Mouse (Mus musculus): Measurements from ENCODE around the gene Olfr1116. TPM values are rescaled to one million over a fixed set of nuclear protein-coding genes. Genes with fewer than 3 reads are reported as not detected.
"Not testable (repeated sequence)": the region's sequence is repeated elsewhere in the genome, so short reads cannot be mapped to it uniquely, and the experiment has no call there.

Olfr1116 gene
- not detected in 2 replicates for polyA plus RNA-seq (2015; fragmentation: Nextera tagmentation; extraction: Ambion mirVana)

DNA sequence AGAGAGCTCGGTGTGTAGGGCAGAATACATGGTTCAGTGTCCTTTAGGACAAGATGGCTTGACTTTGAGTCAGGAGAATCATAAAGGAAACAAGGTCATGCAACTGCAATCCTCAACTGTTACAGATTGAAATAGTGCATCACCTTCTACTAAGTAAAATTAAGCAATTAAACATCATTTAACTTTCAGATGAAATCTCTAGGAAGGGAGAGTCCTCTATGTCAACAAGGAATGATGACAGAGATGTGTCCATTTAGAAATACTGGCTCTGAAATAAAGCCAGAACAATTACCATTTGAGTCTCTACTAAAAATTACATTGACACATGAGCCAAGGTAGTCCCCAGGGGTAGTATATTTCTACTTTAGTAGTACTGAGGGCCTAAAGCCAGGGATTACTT, at the start of gene Olfr1116:
TSS of gene Olfr1116 (plus strand) at position 301 of the 400 bp plus-strand sequence.
- H3K4me1 ChIP-seq (ENCODE audit: insufficient read depth, low read depth, low read length) = no peaks in the 10 kb centered on the region
- DNase-seq (ENCODE audit: low spot score) (no peak), ATAC-seq (no peak)
- no peaks in the 10 kb centered on the region for H3K27me3 ChIP-seq (replicated peaks; ENCODE audit: insufficient read depth, low read length)
- no peaks in the 10 kb centered on the region for H3K36me3 ChIP-seq (ENCODE audit: insufficient read depth, low read length)
- H3K4me2 ChIP-seq (replicated peaks; ENCODE audit: low read depth, low read length) = no peak within 1 kb of the TSS
- 0 out of 2 replicates have a peak, but pooled peaks cover 3% of the 10 kb centered on the region for H3K9me3 ChIP-seq (ENCODE audit: low read length)
- H3K27ac ChIP-seq (ENCODE audit: low read length) = no peak within 1 kb of the TSS
- WGBS = 71% methylated on average over 1 of the region's 1 CpGs
- TF ChIP-seq CTCF (IDR thresholded peaks at IDR 0.05) (no peak), EP300 (IDR thresholded peaks at IDR 0.05) (no peak)
- H3K4me3 ChIP-seq (ENCODE audit: low read depth, low read length) = no peak within 1 kb of the TSS
- no peak within 1 kb of the TSS for H3K9ac ChIP-seq (replicated peaks; ENCODE audit: low read depth)

DNA sequence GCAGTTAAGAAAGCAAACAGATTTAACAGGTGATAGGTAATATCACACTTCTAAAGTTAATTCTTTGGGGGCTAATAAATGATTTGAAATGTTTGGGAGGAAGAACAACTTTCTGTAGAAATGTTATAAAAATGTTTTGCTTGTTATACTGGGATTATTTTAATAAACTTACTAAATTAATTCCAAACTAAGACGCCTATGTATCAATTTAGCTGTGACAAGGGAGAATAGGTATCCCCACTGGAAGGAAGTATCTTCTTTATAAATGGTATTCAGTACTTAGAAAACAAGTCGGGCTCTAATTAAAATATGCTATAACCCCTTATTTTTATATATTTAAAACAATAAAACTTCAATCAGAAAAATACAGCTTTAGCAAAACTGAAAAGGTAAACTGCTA, 19.6 kb upstream of the Olfr1116 start, which contains the start of gene Olfr1115:
TSS of gene Olfr1115 (plus strand) at position 301 of the 400 bp plus-strand sequence.
- no peak for ATAC-seq
- H3K4me3 ChIP-seq (ENCODE audit: low read depth, low read length) = no peak within 1 kb of the TSS
- no peak within 1 kb of the TSS for H3K27ac ChIP-seq (ENCODE audit: low read length)

GRCm38 (mm10) chr2:87293977-87294376, 26.6 kb downstream of the Olfr1116 start:
- H3K27me3 ChIP-seq (replicated peaks; ENCODE audit: insufficient read depth, low read length); H3K27ac ChIP-seq (ENCODE audit: low read length); H3K4me2 ChIP-seq (replicated peaks; ENCODE audit: low read depth, low read length); ATAC-seq; H3K9ac ChIP-seq (replicated peaks; ENCODE audit: low read depth); DNase-seq (ENCODE audit: low spot score); H3K4me1 ChIP-seq (ENCODE audit: insufficient read depth, low read depth, low read length); H3K36me3 ChIP-seq (ENCODE audit: insufficient read depth, low read length); H3K4me3 ChIP-seq (ENCODE audit: low read depth, low read length); H3K9me3 ChIP-seq (ENCODE audit: low read length): not testable (repeated sequence)

More for the DNA sequence above, 19.6 kb upstream of the Olfr1116 start, which contains the start of gene Olfr1115:
- Histone ChIP-seq H3K36me3 (ENCODE audit: insufficient read depth, low read length) (no peaks in the 10 kb centered on the region), H3K9me3 (ENCODE audit: low read length) (no peaks in the 10 kb centered on the region), H3K9ac (replicated peaks; ENCODE audit: low read depth) (no peak within 1 kb of the TSS), H3K4me2 (replicated peaks; ENCODE audit: low read depth, low read length) (no peak within 1 kb of the TSS), H3K27me3 (replicated peaks; ENCODE audit: insufficient read depth, low read length) (no peaks in the 10 kb centered on the region), H3K4me1 (ENCODE audit: insufficient read depth, low read depth, low read length) (no peaks in the 10 kb centered on the region)
- TF ChIP-seq EP300 (IDR thresholded peaks at IDR 0.05) = no peak
- TF ChIP-seq CTCF (IDR thresholded peaks at IDR 0.05) = no peak
- 68% methylated on average over 2 of the region's 2 CpGs for WGBS
- DNase-seq (ENCODE audit: low spot score) = no peak

- ATAC-seq = no peak
- Histone ChIP-seq H3K27me3 (replicated peaks; ENCODE audit: insufficient read depth, low read length) (no peaks in the 10 kb centered on the region), H3K36me3 (ENCODE audit: insufficient read depth, low read length) (no peaks in the 10 kb centered on the region)
Measured at GRCm38 (mm10) chr2:87307281-87307680, 39.9 kb downstream of the Olfr1116 start, which contains the start of gene Olfr1118. TSS of gene Olfr1118 (plus strand) at chr2:87307581.

More at GRCm38 (mm10) chr2:87307281-87307680, 39.9 kb downstream of the Olfr1116 start, which contains the start of gene Olfr1118:
- Histone ChIP-seq H3K9ac (replicated peaks; ENCODE audit: low read depth) (no peak within 1 kb of the TSS), H3K4me1 (ENCODE audit: insufficient read depth, low read depth, low read length) (no peaks in the 10 kb centered on the region), H3K4me3 (ENCODE audit: low read depth, low read length) (no peak within 1 kb of the TSS), H3K4me2 (replicated peaks; ENCODE audit: low read depth, low read length) (no peak within 1 kb of the TSS), H3K9me3 (ENCODE audit: low read length) (no peaks in the 10 kb centered on the region), H3K27ac (ENCODE audit: low read length) (no peak within 1 kb of the TSS)
- DNase-seq (ENCODE audit: low spot score) = no peak
- 51% methylated on average over 1 of the region's 1 CpGs for WGBS
- no peak for TF ChIP-seq EP300 (IDR thresholded peaks at IDR 0.05)
- no peak for TF ChIP-seq CTCF (IDR thresholded peaks at IDR 0.05)

Small RNA genes within 50 kb of the gene (microRNA-seq; reads per million reads assigned to microRNA genes)
- not detected for gene Gm27438

Other genes with a start within 250 kb of the Olfr1116 start
- gene Olfr1104, start 240.5 kb upstream of the Olfr1116 start, polyA plus RNA-seq (2015; fragmentation: Nextera tagmentation; extraction: Ambion mirVana) = not detected in 2 replicates
- gene Olfr1105, start 231.0 kb upstream of the Olfr1116 start, polyA plus RNA-seq (2015; fragmentation: Nextera tagmentation; extraction: Ambion mirVana) = not detected in 2 replicates
- not detected in 2 replicates for gene Olfr1106, start 215.3 kb upstream of the Olfr1116 start, polyA plus RNA-seq (2015; fragmentation: Nextera tagmentation; extraction: Ambion mirVana)
- not detected in 2 replicates for gene Olfr1107, start 191.7 kb upstream of the Olfr1116 start, polyA plus RNA-seq (2015; fragmentation: Nextera tagmentation; extraction: Ambion mirVana)
- not detected in 2 replicates for gene Olfr1109, start 171.5 kb upstream of the Olfr1116 start, polyA plus RNA-seq (2015; fragmentation: Nextera tagmentation; extraction: Ambion mirVana)
- gene Olfr259, start 153.0 kb upstream of the Olfr1116 start, polyA plus RNA-seq (2015; fragmentation: Nextera tagmentation; extraction: Ambion mirVana) = not detected in 2 replicates
- gene Olfr1110, start 127.2 kb upstream of the Olfr1116 start, polyA plus RNA-seq (2015; fragmentation: Nextera tagmentation; extraction: Ambion mirVana) = not detected in 2 replicates
- not detected in 2 replicates for gene Olfr1111, start 114.9 kb upstream of the Olfr1116 start, polyA plus RNA-seq (2015; fragmentation: Nextera tagmentation; extraction: Ambion mirVana)
- gene Olfr1112, start 79.7 kb upstream of the Olfr1116 start, polyA plus RNA-seq (2015; fragmentation: Nextera tagmentation; extraction: Ambion mirVana) = not detected in 2 replicates
- gene Olfr1113, start 58.6 kb upstream of the Olfr1116 start, polyA plus RNA-seq (2015; fragmentation: Nextera tagmentation; extraction: Ambion mirVana) = not detected in 2 replicates
- gene Olfr1115, start 19.5 kb upstream of the Olfr1116 start, polyA plus RNA-seq (2015; fragmentation: Nextera tagmentation; extraction: Ambion mirVana) = not detected in 2 replicates
- gene Olfr1118, start 40.0 kb downstream of the Olfr1116 start, polyA plus RNA-seq (2015; fragmentation: Nextera tagmentation; extraction: Ambion mirVana) = not detected in 2 replicates
- gene Olfr1120, start 87.3 kb downstream of the Olfr1116 start, polyA plus RNA-seq (2015; fragmentation: Nextera tagmentation; extraction: Ambion mirVana) = not detected in 2 replicates
- gene Olfr1121, start 102.4 kb downstream of the Olfr1116 start, polyA plus RNA-seq (2015; fragmentation: Nextera tagmentation; extraction: Ambion mirVana) = not detected in 2 replicates
- not detected in 2 replicates for gene Olfr1122, start 118.3 kb downstream of the Olfr1116 start, polyA plus RNA-seq (2015; fragmentation: Nextera tagmentation; extraction: Ambion mirVana)
- gene Olfr1123, start 149.1 kb downstream of the Olfr1116 start, polyA plus RNA-seq (2015; fragmentation: Nextera tagmentation; extraction: Ambion mirVana) = not detected in 2 replicates
- not detected in 2 replicates for gene Olfr1124, start 162.7 kb downstream of the Olfr1116 start, polyA plus RNA-seq (2015; fragmentation: Nextera tagmentation; extraction: Ambion mirVana)
- gene Olfr1126, start 186.4 kb downstream of the Olfr1116 start, polyA plus RNA-seq (2015; fragmentation: Nextera tagmentation; extraction: Ambion mirVana) = not detected in 2 replicates
- gene Pramel7, start 229.6 kb downstream of the Olfr1116 start, polyA plus RNA-seq (2015; fragmentation: Nextera tagmentation; extraction: Ambion mirVana) = not detected in 2 replicates
- not detected in 2 replicates for gene Pramel6, start 239.0 kb downstream of the Olfr1116 start, polyA plus RNA-seq (2015; fragmentation: Nextera tagmentation; extraction: Ambion mirVana)